Mouse (Mus musculus) layer of hippocampus, adult 11-12 months (tissue): ENCODE results near the gene Gm21915.
A peak's percentile ranks its signal among the peaks of the same experiment; 100 is the strongest.

Source experiments
- DNase-seq: peaks from one replicate; pipeline ENCODE4 v3.0.0; 2022; ENCODE audit warnings: low spot score

Gene Gm21915

GRCm38 (mm10) chr9:40670313-40670712 is at the start of gene Gm21915:
TSS of gene Gm21915 (plus strand) at chr9:40670613.
- no peak for DNase-seq

- no peak for DNase-seq
Observed at GRCm38 (mm10) chr9:40622265-40622664, 48.1 kb upstream of the Gm21915 start.

GRCm38 (mm10) chr9:40622793-40623192 is 47.6 kb upstream of the Gm21915 start:
- no peak for DNase-seq

- DNase-seq, result no peak
Observed at GRCm38 (mm10) chr9:40625341-40625740, 45.1 kb upstream of the Gm21915 start.

GRCm38 (mm10) chr9:40626566-40626965 is 43.8 kb upstream of the Gm21915 start:
- no peak for DNase-seq

- DNase-seq, result no peak
Observed at GRCm38 (mm10) chr9:40627146-40627713, 43.2 kb upstream of the Gm21915 start.

GRCm38 (mm10) chr9:40628130-40629069 is 42.0 kb upstream of the Gm21915 start:
- DNase-seq, result peak; percentile 53

GRCm38 (mm10) chr9:40629441-40629840 is 41.0 kb upstream of the Gm21915 start:
- no peak for DNase-seq

GRCm38 (mm10) chr9:40631101-40631500 is 39.3 kb upstream of the Gm21915 start:
- no peak for DNase-seq

GRCm38 (mm10) chr9:40631505-40631904 is 38.9 kb upstream of the Gm21915 start:
- no peak for DNase-seq

GRCm38 (mm10) chr9:40636054-40636453 is 34.4 kb upstream of the Gm21915 start:
- DNase-seq, result peak; percentile 82

- DNase-seq, result no peak
Observed at GRCm38 (mm10) chr9:40637705-40638393, 32.6 kb upstream of the Gm21915 start.

- DNase-seq, result peak; percentile 32
Observed at GRCm38 (mm10) chr9:40638394-40639049, 31.9 kb upstream of the Gm21915 start.

GRCm38 (mm10) chr9:40639536-40640187 is 30.8 kb upstream of the Gm21915 start:
- DNase-seq, result no peak

- DNase-seq, result no peak
Observed at GRCm38 (mm10) chr9:40641318-40641717, 29.1 kb upstream of the Gm21915 start.

GRCm38 (mm10) chr9:40642470-40643220 is 27.8 kb upstream of the Gm21915 start:
- DNase-seq, result no peak

- DNase-seq, result no peak
Observed at GRCm38 (mm10) chr9:40649444-40649843, 21.0 kb upstream of the Gm21915 start.

GRCm38 (mm10) chr9:40649983-40650382 is 20.4 kb upstream of the Gm21915 start:
- no peak for DNase-seq

- DNase-seq, result no peak
Observed at GRCm38 (mm10) chr9:40651239-40651859, 19.1 kb upstream of the Gm21915 start.

GRCm38 (mm10) chr9:40652757-40653156 is 17.7 kb upstream of the Gm21915 start:
- no peak for DNase-seq
